Mouse (Mus musculus) urinary bladder, postnatal 36 days (tissue): ENCODE results near the gene Tnfsf10.

ENCODE experiments used
- DNase-seq, 2 experiments: peaks; one replicate each; pipeline ENCODE4 v3.0.0; 2022; ENCODE audit warnings: low spot score in 2 of 2, mixed read lengths in 1 of 2

Gene Tnfsf10

GRCm38 (mm10) chr3:27370582-27371275 is 53.9 kb downstream of the Tnfsf10 start:
- no peak for DNase-seq

DNA sequence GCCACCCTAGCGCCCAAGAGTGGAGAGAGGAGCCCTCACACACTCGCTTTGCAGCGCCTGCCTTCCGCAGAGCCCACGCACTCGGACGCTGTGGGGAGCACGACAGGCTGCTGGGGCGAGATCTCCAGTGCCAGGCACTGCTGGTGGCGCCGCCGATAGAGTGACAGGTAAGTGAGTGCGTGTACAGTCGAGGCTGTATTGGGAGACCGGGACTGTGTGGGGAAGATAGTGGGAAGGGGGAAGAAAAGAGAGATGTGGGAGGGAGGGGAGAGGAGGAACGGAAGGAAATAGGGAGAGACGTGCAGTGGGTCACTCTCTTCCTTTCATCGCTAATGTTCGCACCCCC is 54.4 kb downstream of the Tnfsf10 start, which contains the start of gene Ghsr:
Gene Ghsr (plus strand): TSS at position 76 of the 346 bp plus-strand sequence.
- DNase-seq: no peak

- DNase-seq: no peak
These were observed 55.2 kb downstream of the Tnfsf10 start for GRCm38 (mm10) chr3:27371725-27372650.

DNA sequence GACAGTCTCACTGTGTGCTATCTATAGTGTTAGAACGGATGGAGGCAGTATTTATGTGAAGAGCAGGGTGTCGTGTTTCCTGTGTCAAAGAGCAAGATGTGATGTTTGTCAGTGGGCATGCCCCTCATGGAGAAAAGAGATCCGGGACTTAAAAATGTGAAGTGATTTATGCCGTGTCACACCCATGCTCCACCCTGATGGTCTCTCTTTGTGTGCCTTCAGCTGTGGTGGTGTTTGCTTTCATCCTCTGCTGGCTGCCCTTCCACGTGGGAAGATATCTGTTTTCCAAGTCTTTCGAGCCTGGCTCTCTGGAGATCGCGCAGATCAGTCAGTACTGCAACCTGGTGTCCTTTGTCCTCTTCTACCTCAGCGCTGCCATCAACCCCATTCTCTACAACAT is 57.6 kb downstream of the Tnfsf10 start:
- no peak for DNase-seq

GRCm38 (mm10) chr3:27377935-27378334 is 61.1 kb downstream of the Tnfsf10 start:
- DNase-seq: no peak

DNA sequence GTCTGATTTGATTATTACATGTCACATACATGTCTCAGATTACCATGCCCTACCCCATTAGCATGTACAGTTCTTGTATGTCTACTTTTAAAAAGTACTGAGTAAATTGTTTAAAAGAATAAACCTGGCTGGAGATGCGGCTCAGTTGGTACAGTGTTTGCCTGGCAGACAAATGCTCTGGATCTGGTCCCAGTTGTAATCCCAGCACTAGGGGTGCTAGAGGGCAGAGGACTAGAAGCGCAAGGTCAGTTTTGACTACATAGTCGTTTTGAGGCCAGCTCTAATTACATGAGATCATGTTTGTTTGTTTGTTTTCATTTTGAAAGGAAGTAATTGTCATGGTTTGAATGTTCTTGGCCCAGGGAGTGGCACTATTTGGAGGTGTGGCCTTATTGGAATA is 68.0 kb downstream of the Tnfsf10 start:
- no peak for DNase-seq

DNA sequence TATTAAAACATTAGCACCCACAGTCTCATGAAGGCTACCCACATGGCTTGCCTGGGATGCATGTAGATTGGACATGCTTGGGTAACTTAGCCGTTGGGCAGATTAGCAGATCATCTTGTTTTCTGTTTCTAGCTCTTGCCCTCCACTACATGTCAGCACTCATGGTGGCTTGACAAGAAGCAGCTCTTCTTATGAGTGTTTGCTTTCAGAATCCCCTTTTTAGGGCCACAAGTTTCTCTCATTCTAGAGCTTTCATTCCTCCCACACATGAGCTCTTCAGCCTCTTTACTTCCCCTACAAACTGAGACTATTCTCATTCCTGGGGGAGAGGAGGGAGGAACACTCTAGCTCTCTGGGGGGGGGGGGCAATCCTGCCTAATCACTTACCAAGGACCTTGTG is 73.1 kb downstream of the Tnfsf10 start:
- DNase-seq: no peak
